Mouse (Mus musculus) layer of hippocampus, adult 9-10 months (tissue): ENCODE results near the gene A830031A19Rik.

Experiments
- DNase-seq: peaks from one replicate; pipeline ENCODE4 v3.0.0; 2022; ENCODE audit warnings: low spot score

Gene A830031A19Rik

DNA sequence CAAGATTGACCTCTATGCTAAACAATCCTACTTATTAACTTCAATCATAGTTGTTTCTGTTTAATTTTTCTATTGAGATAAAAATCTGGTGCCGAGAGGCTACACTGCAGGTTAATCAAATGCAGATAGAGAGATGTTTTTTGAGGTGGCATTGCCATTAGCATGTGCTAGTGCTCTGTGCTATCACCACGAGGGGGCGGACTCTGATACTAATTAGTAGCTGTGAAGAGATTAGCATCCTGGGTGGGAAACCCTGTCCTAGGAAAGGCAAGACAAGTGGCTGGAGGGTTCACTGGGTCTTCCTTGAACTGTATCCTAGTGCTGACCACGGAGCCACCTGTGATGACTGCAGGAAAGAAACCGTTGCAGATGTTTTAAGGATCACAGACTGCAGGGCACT lies 66.6 kb downstream of the A830031A19Rik start:
- no peak for DNase-seq

DNA sequence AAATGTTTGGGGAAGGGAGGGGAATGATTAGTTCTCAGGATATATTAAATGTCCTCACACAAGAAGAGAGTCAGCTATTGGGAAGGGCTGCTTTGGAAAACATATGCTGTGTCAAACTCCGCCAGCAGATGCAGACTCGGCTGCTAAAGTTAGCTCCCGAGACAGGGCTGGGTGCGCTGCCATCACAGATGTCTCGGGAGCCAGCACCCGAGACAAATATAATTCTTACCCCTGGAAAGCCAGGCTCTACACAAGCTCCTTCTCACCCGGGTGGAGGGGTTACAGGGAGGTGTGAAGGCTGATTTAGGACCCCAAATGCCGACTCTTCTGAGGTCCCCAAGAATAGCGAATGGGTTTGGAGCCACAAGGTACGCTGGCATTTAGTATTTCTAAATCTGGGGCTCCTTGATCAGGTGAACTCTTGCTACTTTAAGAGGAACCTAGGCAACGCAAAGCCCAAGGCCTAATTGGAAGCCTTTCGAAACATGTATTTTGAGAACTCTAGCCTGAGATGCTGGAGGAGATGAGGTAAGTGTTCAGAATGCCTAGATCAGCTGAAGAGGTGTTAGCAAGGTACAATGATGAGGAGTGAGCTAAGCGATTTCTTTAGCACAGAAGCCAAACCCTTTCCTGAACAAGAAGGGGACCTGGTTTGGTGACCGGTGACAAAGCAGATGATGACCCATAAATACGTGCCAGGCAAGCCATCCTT lies 69.3 kb downstream of the A830031A19Rik start:
- DNase-seq: no peak

DNA sequence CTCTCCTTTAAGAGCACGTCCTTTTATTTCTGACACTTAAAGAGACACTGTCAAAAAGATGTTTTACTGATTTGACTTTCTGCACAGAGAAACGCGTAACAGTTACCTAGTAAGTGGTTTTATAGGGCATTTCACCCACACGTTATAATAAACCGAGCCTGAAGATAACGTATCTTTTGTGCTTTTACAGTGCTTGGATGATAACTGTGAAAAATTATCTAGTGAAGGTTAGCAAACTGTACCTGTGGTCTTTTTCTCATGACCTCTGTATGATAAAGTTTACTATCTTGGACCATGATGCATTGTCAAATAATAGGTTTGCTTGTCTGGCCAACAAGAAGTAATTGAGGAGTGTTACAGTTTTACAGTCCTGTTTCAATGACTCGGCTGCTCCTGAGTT lies 74.2 kb downstream of the A830031A19Rik start:
- no peak for DNase-seq
